Mouse (Mus musculus): ENCODE data around the gene Sgta. TPM values are rescaled to one million over a fixed set of nuclear protein-coding genes. Genes with fewer than 3 reads are reported as not detected.

Gene Sgta
- polyA plus RNA-seq, 1 experiment from 2014 or later = 129 TPM

- POLR2A ChIA-PET = interaction anchor here (0.7 to 3.8 kb wide), 3 partner anchors 65 to 287 kb away, joined by 3 to 20 read pairs (median 3); partner anchors contain the start of gene Gadd45b
- no peak for TF ChIP-seq CTCF (IDR thresholded peaks at IDR 0.05)
- in situ Hi-C loops (cut with MboI; ENCODE audit: low pct_unique_long_range_greater_than_20kb) = loop anchor here (5.0 kb wide), 6 partner anchors 43 to 247 kb away; partner anchors contain the start of genes Eef2 and Slc39a3
- ATAC-seq (no peak), DNase-seq (ENCODE audit: low read depth, low spot score) (no peak)
- H3K27me3 ChIP-seq = no peaks in the 10 kb centered on the region
- CTCF ChIA-PET = interaction anchor here (0.6 to 10.2 kb wide), 21 partner anchors 10 to 222 kb away, joined by 3 to 130 read pairs (median 3); partner anchors contain the start of genes Eef2, Gadd45b and Tmprss9
Measured at GRCm38 (mm10) chr10:80994621-80995020, 65.4 kb downstream of the Sgta start.

Other genes with a start within 250 kb of the Sgta start
- gene Jsrp1, start 246.7 kb downstream of the Sgta start, polyA plus RNA-seq (2021) = not detected
- 618 TPM for gene Oaz1, start 233.5 kb downstream of the Sgta start, polyA plus RNA-seq (2021)
- gene Lingo3, start 216.1 kb downstream of the Sgta start, polyA plus RNA-seq (2021) = 0.10 TPM
- 77.8 TPM for gene Lsm7, start 205.0 kb downstream of the Sgta start, polyA plus RNA-seq (2021)
- gene Sppl2b, start 204.9 kb downstream of the Sgta start, polyA plus RNA-seq (2021) = 36.8 TPM
- 0.04 TPM for gene Tmprss9, start 188.3 kb downstream of the Sgta start, polyA plus RNA-seq (2021)
- gene Timm13, start 159.2 kb downstream of the Sgta start, polyA plus RNA-seq (2021) = 253 TPM
- gene Lmnb2, start 141.9 kb downstream of the Sgta start, polyA plus RNA-seq (2021) = 24.7 TPM
- 53.8 TPM for gene Gadd45b, start 130.1 kb downstream of the Sgta start, polyA plus RNA-seq (2021)
- 7.2 TPM for gene Gng7, start 45.2 kb downstream of the Sgta start, polyA plus RNA-seq (2021)
- gene Diras1, start 34.5 kb downstream of the Sgta start, polyA plus RNA-seq (2021) = 0.33 TPM
- 14.3 TPM for gene Slc39a3, start 22.8 kb downstream of the Sgta start, polyA plus RNA-seq (2021)
- gene Thop1, start 9.9 kb upstream of the Sgta start, polyA plus RNA-seq (2021) = 43.3 TPM
- 0.08 TPM for gene Creb3l3, start 38.7 kb upstream of the Sgta start, polyA plus RNA-seq (2021)
- 150 TPM for gene Map2k2, start 45.7 kb upstream of the Sgta start, polyA plus RNA-seq (2021)
- gene Zbtb7a, start 75.0 kb upstream of the Sgta start, polyA plus RNA-seq (2021) = 40.6 TPM
- 33.9 TPM for gene Pias4, start 107.7 kb upstream of the Sgta start, polyA plus RNA-seq (2021)
- 1,798 TPM for gene Eef2, start 116.5 kb upstream of the Sgta start, polyA plus RNA-seq (2021)
- 82.0 TPM for gene Dapk3, start 122.8 kb upstream of the Sgta start, polyA plus RNA-seq (2021)
- gene 4930442H23Rik, start 123.7 kb upstream of the Sgta start, polyA plus RNA-seq (2021) = 0.50 TPM
- 0.14 TPM for gene Nmrk2, start 141.9 kb upstream of the Sgta start, polyA plus RNA-seq (2021)
- 0.04 TPM for gene Atcay, start 170.7 kb upstream of the Sgta start, polyA plus RNA-seq (2021)
- 11.7 TPM for gene Zfr2, start 173.0 kb upstream of the Sgta start, polyA plus RNA-seq (2021)
- gene Matk, start 192.8 kb upstream of the Sgta start, polyA plus RNA-seq (2021) = 1.5 TPM
- gene Mrpl54, start 206.8 kb upstream of the Sgta start, polyA plus RNA-seq (2021) = 98.3 TPM
- gene Apba3, start 206.8 kb upstream of the Sgta start, polyA plus RNA-seq (2021) = 71.4 TPM
- 6.5 TPM for gene Tjp3, start 231.4 kb upstream of the Sgta start, polyA plus RNA-seq (2021)
- 51.5 TPM for gene Pip5k1c, start 232.8 kb upstream of the Sgta start, polyA plus RNA-seq (2021)

All from Patski (cell line).